Mouse (Mus musculus) right cerebral cortex, postnatal 14 days (tissue): ENCODE data around the gene Cbfb.
A peak's percentile ranks its signal among the peaks of the same experiment; 100 is the strongest.
"Not testable (repeated sequence)": the region's sequence is repeated elsewhere in the genome, so short reads cannot be mapped to it uniquely, and the experiment has no call there.

ENCODE experiments used
- DNase-seq: peaks from one replicate; pipeline ENCODE4 v3.0.0; 2022

The Cbfb gene

GRCm38 (mm10) chr8:105186467-105187005, 16.1 kb downstream of the Cbfb start:
- no peak for DNase-seq

DNA sequence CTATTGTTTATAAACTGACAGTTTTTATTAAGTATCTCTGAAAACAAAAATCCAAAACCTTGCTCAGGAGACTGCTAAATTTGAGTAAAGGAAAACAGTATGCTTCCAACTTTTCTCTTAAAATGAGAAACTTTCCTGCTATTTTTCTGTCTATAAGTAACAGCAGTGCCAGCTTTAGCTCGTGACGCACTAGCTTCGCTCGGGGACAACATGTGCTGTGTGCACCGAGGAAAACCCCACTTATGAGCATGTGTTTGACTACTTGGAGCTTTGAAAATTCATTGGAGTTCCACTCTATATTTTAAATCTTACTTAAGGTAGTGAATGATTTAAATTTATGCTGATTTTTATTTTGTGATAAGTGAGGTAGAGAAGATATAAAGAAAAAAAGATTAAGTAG, 21.7 kb downstream of the Cbfb start:
- no peak for DNase-seq

DNA sequence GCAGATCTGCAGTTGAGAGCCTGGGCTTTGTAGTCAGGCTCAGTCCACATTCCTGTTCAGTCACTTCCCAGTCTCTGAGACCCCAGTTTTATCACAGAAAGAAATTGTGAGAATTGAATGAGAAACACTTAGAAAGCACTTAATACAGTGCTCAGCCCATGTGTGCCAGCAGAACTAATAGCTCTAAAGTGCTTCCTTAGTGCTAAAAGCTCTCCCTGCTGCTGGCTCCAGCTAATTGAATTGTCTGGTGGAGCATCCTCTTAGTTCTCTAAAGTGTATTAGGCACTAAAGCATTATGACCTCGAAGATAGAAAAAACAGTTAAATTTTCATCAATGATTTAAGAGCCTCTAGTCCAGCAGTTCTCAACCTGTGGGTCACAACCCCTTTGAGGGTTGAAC, 35.3 kb downstream of the Cbfb start:
- DNase-seq, result no peak

DNA sequence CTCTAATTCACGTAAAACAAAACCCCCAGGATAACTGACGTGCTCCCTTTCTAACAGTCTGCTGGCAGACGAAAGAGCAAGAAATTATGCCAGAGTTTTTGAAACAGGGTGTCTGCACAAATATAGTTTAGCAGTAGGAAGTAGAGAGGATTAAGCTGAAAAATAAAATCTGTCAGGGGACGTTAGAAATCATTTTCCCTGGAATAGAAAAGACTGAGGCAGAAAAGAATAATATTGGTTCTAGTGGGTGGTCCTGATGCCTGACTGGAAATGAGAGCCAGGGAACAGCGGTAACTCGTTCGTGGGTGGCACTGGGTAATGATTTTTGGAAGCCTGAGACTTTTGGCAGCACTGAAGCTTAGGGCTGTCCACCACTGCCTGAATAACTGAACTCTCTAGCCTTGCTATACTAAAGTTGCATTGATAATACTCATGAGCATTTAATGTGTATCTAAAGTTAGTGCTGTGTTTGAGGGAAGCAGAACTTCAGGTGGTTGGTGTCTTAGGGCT, 36.3 kb downstream of the Cbfb start:
- no peak for DNase-seq

DNA sequence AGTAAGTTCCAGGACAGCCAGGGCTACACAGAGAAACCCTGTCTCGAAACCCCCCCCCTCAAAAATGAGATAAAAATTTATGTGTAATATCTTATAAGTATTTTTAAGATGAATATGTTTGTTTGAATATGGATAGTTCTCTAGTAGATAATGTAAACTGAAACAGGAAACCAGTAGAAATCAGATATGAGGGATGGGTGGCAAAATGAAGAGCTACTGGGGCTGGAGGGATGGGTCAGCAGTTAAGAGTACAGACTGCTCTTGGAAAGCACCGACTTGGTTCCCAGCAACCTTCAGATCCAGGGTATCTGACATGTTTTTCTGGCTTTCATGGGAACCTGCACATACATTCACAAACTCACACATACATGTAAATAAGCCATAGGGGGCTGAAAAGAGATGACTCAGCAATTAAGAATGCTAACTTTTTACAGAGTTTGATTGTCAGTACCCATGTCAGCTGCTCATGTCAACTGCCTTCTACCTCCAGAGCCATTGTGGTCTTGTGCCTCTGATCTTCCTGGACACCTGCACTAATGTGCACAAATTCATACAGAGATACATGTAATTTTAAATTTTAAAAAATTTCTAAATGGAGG, 37.3 kb downstream of the Cbfb start:
- no peak for DNase-seq

- DNase-seq, result no peak
These were observed 39.0 kb downstream of the Cbfb start for GRCm38 (mm10) chr8:105209153-105210110.

GRCm38 (mm10) chr8:105214104-105214503, 43.6 kb downstream of the Cbfb start:
- DNase-seq, result no peak

GRCm38 (mm10) chr8:105217926-105218522, 47.5 kb downstream of the Cbfb start:
- DNase-seq, result no peak

DNA sequence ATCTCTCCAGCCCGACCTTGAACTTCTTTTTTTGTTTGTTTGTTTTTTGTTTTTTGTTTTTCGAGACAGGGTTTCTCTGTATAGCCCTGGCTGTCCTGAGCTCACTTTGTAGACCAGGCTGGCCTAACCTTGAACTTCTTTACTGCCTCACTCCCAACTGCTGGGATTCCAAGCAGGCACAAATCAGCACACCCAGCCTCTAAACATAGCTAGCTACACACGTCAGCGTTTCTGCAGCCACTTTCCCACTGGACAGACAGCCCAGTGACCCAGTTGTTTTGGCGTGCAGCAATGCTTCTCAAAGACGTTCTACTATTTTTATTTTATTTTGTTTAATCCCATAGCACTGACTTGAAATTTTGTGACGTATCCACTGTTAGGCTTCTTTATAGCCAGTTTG, 53.4 kb downstream of the Cbfb start:
- DNase-seq, result no peak

DNA sequence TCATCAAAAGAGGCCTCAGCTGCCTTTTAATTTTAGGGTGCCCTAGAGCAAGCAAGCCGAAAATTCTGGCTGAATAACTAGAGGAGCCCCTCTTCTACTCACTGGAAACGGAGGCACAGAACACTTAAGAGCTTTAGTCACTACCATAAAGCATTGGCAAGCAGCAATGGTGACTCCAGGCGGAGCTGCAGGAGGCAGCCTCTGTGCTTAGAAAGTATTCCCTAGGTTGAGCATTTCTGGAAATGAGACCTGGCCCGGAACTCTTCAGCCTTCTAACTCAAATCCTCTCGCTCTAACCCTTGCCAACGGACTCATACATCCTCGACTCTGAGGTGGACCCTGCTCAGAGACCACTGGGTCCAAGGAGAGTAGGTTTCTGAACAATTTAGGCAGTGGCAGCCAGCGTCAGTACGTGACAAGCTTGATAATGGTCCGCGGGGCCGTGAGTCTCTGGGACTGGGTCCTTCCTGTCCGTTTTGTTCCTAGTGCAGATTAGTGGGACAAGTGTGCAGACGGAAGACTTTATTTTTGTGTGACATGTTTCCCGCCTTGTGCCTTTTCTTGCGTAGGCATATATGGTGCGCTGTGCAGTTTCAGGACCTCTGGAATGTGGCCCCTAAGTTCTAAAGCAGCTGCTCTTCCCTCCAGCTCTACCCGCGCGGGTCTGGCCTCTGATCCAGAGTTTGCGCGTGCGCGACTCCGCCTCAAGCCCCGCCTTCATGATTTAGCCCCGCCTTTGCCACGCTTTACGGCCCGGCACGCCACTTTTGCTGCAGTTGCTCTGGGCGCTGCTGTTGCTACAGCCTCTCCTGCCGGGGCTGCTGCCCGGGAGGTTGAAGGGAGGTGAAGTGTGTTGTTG, 54.2 kb downstream of the Cbfb start, which contains the start of gene D230025D16Rik:
TSS of gene D230025D16Rik (plus strand) at position 733 of the 859 bp plus-strand sequence.
- DNase-seq, result peak; percentile 95

DNA sequence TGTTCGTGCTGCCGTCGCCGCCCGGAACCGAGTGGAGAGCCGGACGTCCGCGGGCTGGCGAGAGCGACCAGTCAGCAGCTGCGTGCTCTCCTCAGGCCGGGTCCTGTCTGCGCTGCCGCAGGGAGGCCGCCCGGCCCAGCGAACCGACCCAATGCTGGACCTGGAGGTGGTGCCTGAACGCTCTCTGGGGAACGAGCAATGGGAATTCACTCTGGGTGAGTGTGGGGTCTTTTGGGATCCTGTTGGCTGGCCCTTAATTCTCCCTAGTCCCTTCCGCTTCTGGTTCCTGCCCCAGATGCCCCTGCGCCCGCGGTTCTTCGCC, 54.8 kb downstream of the Cbfb start:
- DNase-seq, result no peak

DNA sequence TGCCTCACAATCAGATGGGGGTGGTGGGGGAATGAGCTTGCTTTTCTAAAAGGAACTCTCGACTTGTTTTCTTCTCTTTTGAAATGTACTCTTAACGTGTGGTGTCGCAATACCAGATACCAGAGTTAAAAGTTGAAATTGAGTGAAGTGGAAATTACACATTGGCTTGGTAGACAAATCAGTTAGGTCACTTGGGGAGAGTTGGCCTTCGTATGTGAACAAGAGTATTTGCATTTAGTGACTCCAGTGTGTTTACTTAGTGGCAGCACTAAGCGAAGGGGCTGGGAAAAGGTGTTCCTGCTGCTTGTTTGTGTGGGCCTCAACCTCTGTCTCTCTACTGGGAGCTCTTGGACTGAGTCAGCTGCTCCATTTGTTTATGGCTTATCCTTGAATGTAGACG, 55.4 kb downstream of the Cbfb start:
- DNase-seq, result no peak

DNA sequence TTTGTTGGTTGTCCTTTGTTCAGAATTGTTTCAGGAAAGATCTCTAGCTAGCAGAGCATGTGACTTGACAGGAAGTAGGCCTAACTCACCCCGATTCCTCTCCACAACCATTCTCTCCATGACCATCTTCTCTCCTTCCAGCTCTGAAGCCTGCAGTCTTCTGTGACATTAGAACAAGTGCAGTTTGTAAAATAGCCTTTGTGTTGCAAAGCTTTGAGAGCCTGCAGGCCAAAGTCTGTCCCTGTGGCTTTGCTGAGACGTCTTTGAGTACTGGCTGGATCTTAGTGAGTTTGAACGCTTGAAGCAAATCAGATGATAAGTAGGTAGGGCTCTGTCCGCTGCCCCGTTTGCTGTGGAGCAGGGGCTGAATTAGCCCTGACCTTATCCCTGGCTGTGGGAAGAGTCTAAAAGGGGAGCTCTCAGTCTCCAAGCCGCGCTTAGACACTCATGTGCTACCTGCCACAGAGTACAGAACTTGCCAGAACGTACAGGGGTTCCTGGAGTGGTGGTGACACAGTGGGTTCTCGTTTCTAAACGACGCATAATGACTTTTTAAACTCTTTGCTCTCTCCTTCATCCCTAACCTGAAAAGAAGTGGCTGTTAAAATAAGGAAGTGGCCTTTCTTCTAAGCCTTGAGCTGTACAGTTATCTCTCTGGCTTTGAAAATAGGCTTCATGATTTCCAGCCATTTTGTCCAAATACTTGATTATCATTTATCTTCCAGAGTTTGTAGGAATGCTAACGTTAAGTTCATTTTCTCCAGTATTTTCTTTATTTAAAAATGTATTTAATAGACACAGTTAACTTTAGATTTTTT, 61.2 kb downstream of the Cbfb start:
- no peak for DNase-seq

- not testable (repeated sequence) for DNase-seq
These were observed 61.8 kb downstream of the Cbfb start for GRCm38 (mm10) chr8:105232321-105232693.

DNA sequence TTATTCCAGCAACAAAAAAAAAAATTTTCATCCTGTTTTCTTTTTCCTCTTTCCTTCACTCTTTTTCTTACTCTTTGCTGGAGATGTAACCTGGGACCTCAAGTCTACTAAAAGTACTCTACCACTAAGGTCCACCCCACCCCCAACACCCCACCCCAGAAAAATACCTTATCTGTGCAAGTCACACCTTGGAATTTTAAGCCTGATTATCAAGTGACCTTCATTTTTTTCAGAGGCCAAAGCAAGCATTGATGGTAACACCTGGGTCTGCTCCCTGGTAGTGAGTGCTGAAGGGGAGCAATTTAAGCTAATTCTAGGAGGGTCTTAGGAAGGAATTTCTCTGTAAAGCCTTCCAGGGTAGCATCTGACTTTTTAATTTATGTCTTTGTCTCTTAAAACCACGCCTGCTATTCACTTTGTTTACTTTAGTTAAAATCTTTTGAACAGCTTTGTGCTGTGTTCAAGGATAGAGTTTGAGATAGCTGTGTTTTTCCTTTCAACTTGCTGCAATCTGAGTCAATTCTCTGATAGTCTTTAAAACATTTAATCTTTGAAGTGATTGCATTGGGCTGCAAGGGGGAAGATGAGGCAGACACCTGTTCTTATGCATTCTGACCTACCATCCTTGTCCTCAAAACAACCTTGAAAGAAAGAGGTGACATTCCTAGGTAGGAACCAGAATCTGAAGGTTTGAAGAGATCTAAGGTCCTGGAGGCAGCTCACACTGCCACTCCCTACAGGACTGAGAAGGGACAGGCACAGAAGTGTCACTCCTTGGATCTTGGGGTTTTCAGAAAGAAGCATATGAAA, 62.9 kb downstream of the Cbfb start:
- DNase-seq, result no peak

GRCm38 (mm10) chr8:105235206-105235605, 64.7 kb downstream of the Cbfb start:
- DNase-seq, result no peak

- no peak for DNase-seq
These were observed 67.1 kb downstream of the Cbfb start for GRCm38 (mm10) chr8:105237442-105238142.

DNA sequence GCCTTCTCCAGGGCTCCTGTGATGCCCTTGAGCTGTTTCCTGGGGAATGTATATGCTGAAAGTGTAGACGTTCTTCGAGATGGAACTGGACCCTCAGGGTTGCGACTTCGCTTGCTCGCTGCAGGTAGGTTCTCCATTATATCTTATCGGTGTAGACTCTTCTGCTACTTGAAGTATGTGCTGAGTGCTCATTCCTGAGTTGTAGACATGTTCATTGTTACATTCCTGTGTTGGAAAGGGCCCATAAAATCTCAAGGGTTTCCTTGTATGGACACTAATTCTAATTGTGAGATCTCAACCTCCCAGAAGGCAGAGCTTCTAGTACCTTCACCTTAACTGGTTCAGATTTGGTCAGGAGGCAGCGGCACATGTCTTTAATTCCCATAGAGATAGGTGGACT, 70.5 kb downstream of the Cbfb start:
- no peak for DNase-seq

- no peak for DNase-seq
These were observed 81.5 kb downstream of the Cbfb start for GRCm38 (mm10) chr8:105251954-105252353.
